Mouse (Mus musculus): Measurements from ENCODE around the gene Zfp277.

Zfp277 gene

DNA sequence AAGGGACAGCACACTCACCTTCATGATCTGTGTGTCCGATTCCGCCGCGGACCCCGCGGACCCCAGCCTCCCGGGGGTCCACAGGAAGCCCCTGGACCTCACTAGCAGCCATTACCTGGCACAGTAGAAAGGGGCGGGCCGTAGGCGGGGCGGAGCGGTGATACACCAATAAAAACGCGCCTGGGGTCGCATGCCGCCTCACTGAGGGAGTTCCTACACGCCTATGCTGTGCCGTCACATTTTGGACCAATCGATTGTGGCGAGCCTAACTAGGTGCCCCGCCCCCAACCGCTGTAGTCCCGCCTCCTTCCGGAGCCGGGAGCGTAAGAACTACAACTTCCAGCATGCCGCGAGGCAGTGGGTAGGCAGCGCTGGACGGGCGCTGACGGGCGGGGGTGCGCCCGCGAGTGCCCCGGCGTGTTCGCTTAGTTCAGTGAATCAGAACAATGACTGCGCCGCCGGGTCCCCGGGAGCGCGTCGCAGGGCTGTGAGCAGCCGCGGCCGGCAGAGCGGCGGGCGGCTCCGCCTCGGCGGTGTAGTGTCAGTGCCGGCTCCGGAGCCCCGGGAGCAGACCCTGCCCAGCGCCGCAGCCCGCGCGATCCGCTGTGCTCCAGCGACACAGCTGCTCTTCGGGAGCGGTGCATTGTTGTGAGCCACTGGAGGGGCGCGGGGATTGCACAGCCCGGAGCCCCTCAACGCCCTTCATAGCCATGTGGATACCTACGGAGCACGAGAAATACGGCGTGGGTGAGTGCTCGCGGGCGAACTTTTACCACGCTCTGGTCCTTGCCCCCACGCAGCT, at the start of gene Zfp277, which contains the start of gene Dock4:
Gene Zfp277, minus strand, starts transcription at position 255 of the 802 bp plus-strand sequence.
Gene Dock4, plus strand, starts transcription at position 305 of the 802 bp plus-strand sequence.
- peak; percentile 99 to 100 for DNase-seq (ENCODE audit: low spot score in 2 of 2)

- DNase-seq (ENCODE audit: low spot score in 2 of 2): no peak
Observed at GRCm38 (mm10) chr12:40486047-40486837, 40.5 kb upstream of the Zfp277 start.

- no peak for DNase-seq (ENCODE audit: low spot score in 2 of 2)
Observed at GRCm38 (mm10) chr12:40485210-40485609, 39.5 kb upstream of the Zfp277 start.

DNA sequence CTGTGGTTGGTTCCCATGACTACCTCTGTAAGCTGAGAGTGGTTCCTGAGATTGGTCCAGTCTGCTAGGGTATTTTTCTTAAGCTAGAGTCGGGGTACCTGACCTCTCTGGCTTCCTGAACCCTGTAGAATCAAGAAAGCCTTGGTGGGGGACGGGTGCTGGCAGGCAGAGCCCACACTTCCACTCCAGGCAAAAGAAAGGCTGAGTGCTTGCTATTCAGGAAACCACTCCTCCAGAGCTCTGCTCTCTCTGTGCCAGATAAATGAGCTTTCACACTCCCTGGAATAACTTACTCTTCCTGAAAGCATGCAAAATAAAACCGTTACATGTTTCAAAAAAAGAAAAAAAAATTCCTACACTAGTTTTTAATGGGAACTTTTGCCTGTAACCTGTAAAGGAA, 38.5 kb upstream of the Zfp277 start:
- DNase-seq (ENCODE audit: low spot score in 2 of 2): peak in 1 of 2 experiments; percentile 33

- DNase-seq (ENCODE audit: low spot score in 2 of 2): peak in 1 of 2 experiments; percentile 34
Observed at GRCm38 (mm10) chr12:40477621-40478452, 32.1 kb upstream of the Zfp277 start.

DNA sequence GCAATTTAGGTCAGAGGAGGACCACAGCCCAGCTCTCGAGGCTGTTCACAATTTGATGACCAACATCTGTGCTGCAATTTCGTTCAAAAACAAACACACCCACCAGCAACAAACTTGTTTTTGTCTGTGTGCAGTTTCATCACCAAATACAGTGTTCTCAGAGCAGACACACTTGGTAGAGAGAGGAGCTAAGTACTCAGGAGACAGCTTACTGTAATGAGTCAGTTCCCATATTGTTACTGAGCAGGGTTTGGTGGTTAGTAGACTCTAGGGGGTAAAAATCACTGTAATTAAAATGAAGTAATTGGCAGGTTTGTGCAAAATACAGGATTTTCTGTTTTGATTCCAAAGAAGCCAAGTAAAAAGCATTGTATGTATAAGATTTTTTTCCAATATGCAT, 28.0 kb upstream of the Zfp277 start:
- DNase-seq (ENCODE audit: low spot score in 2 of 2): no peak

GRCm38 (mm10) chr12:40471649-40472399, 26.1 kb upstream of the Zfp277 start:
- DNase-seq (ENCODE audit: low spot score in 2 of 2): peak; percentile 37 to 55

DNA sequence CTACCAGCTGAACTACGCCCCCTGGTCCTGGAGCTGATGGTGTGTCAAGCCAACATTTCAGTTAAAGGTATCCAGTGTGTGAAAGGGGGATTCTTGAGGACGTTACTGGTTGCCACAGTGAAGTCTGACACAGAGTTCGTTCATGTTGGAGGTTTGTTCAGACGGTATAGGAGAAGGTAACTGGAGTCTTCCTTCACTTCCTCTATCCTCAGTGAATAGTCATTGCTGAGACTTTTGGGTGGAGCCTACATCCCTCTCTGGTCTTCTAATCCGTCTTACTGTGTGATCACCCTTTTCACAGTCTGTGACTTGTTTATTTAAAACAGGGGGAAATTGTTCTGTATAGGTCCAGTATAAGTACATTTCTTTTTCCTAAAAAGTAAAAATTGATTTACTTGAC, 23.3 kb upstream of the Zfp277 start:
- no peak for DNase-seq (ENCODE audit: low spot score in 2 of 2)

- no peak for DNase-seq (ENCODE audit: low spot score in 2 of 2)
Observed at GRCm38 (mm10) chr12:40468235-40468634, 22.5 kb upstream of the Zfp277 start.

- DNase-seq (ENCODE audit: low spot score in 2 of 2): peak in 1 of 2 experiments; percentile 21
Observed at GRCm38 (mm10) chr12:40464282-40464681, 18.6 kb upstream of the Zfp277 start.

GRCm38 (mm10) chr12:40463828-40464227, 18.1 kb upstream of the Zfp277 start:
- no peak for DNase-seq (ENCODE audit: low spot score in 2 of 2)

DNA sequence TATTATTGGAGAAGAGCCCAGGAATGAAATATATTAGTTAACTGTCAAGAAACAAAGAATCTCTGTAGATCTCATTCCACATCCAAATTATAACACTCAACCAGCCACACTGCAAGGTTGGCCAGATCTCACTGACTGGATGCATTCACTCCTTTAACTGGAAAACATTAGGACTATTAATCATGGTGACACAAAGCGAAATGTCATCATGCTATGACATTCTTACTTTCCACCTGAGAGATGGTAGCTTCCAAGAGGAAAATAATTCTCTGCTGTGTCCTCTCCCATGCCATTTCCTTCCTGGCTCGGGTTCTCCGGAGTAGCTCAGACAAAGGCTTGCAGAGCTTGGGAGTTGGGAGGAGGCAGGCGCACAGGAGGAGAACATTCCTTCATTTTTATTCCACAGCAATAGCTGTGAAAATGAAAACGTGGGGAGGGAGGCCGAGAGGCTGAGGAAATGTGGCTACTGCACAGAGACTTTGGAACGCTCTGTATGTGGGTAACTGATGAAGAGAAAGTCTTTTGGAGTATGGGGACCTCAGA, 17.1 kb upstream of the Zfp277 start:
- no peak for DNase-seq (ENCODE audit: low spot score in 2 of 2)

GRCm38 (mm10) chr12:40459673-40460265, 14.1 kb upstream of the Zfp277 start:
- DNase-seq (ENCODE audit: low spot score in 2 of 2): peak in 1 of 2 experiments; percentile 26

DNA sequence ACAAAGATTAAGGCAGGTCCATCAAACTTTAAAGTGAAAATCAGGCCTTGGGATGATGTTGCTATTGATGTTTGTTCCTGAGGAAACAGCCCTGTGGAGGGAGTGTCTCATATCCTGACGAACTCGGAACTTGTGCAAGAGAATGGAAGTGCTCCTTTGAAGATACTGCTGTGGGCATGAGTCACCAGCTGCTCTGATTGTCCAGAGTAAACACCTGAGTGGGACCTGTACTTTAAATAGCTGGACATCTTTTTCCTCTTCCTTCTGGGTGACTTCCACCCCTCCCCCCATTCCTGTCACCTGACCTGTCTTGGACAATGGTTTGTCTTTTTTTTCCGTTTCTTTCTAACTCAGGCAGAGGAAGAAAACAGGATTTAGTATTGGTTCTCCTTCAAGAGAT, 13.3 kb upstream of the Zfp277 start:
- DNase-seq (ENCODE audit: low spot score in 2 of 2): peak; percentile 71 to 86

- no peak for DNase-seq (ENCODE audit: low spot score in 2 of 2)
Observed at GRCm38 (mm10) chr12:40456517-40456916, 10.8 kb upstream of the Zfp277 start.

- DNase-seq (ENCODE audit: low spot score in 2 of 2): no peak
Observed at GRCm38 (mm10) chr12:40449119-40449795, 3.6 kb upstream of the Zfp277 start.

GRCm38 (mm10) chr12:40447561-40448355, 2.1 kb upstream of the Zfp277 start:
- DNase-seq (ENCODE audit: low spot score in 2 of 2): peak in 1 of 2 experiments; percentile 29

- peak; percentile 42 to 51 for DNase-seq (ENCODE audit: low spot score in 2 of 2)
Observed at GRCm38 (mm10) chr12:40446450-40447381, 1.0 kb upstream of the Zfp277 start.

Measured in heart, adult 9 months (tissue).